Mouse (Mus musculus) small intestine, adult 2 months (tissue): ENCODE results near the gene Abat. TPM values are rescaled to one million over a fixed set of nuclear protein-coding genes. Genes with fewer than 3 reads are reported as not detected.

Experiments used
- H3K27ac ChIP-seq: fragments of 200-500 bp; 2 replicates; pipeline ENCODE4 v1.5.1; 2012; ENCODE audit warnings: low read depth, low read length, control low read depth, inconsistent platforms; ENCODE audit not compliant: insufficient read depth
- H3K27me3 ChIP-seq: fragments of 200-500 bp; 2 replicates; pipeline ENCODE4 v1.6.1; 2012; ENCODE audit warnings: mild to moderate bottlenecking, moderate library complexity, low read length, inconsistent platforms; ENCODE audit not compliant: control insufficient read depth, insufficient read depth
- H3K36me3 ChIP-seq: fragments of 200-500 bp; 2 replicates; pipeline ENCODE4 v1.6.1; 2012; ENCODE audit warnings: mild to moderate bottlenecking, low read length, control low read depth, inconsistent platforms; ENCODE audit not compliant: control insufficient read depth, insufficient read depth
- H3K4me1 ChIP-seq: fragments of 200-500 bp; 2 replicates; pipeline ENCODE4 v1.6.1; 2012; ENCODE audit warnings: low read length, inconsistent platforms, mixed read lengths; ENCODE audit not compliant: control insufficient read depth, insufficient read depth, insufficient read length
- H3K4me3 ChIP-seq: fragments of 200-500 bp; 2 replicates; pipeline ENCODE4 v1.5.1; 2012; ENCODE audit warnings: low read depth, mild to moderate bottlenecking, control low read depth, inconsistent platforms, low read length, moderate library complexity
- CTCF ChIP-seq: fragments of 200-500 bp; IDR thresholded peaks from 2 replicates; pipeline ENCODE4 v1.5.1; 2012; ENCODE audit warnings: low read depth, mild to moderate bottlenecking, control low read depth, inconsistent platforms, low read length, moderate library complexity, mixed read lengths; ENCODE audit not compliant: insufficient replicate concordance, insufficient read length; ENCODE audit errors: extremely low read depth
- POLR2A ChIP-seq: fragments of 200-500 bp; IDR thresholded peaks from 2 replicates; pipeline ENCODE4 v1.6.1; 2012; ENCODE audit warnings: low read depth, mild to moderate bottlenecking, control low read depth, inconsistent platforms, low read length, moderate library complexity
- WGBS: fragments of 180-500 bp; shearing (Covaris S2); methylation state at CpG from one replicate; pipeline ENCODE4 v1.1.7; 2018; 5-methylcytosine and 5-hydroxymethylcytosine counted together
- polyA plus RNA-seq: library from polyadenylated mRNA; depleted of rRNA; stranded (reverse); fragments of >200 nt; gene quantifications from 2 replicates; pipeline ENCODE4 v1.2.3, GENCODE M21; 2012

Abat gene
- polyA plus RNA-seq, 1 experiment: 22.0 TPM

- Histone ChIP-seq H3K27ac (no peak overlapping the region), H3K4me3 (no peak overlapping the region), H3K4me1 (no peaks in the 10 kb centered on the region; the same call in 1 of the 2 replicates), H3K36me3 (0 out of 2 replicates have a peak, but pooled peaks cover 1% of the 10 kb centered on the region), H3K27me3 (no peaks in the 10 kb centered on the region)
- TF ChIP-seq POLR2A: no peak
- WGBS: 86% methylated on average over 7 of the region's 7 CpGs
These were observed 19.7 kb downstream of the Abat start for GRCm38 (mm10) chr16:8532894-8533293.

GRCm38 (mm10) chr16:8533477-8533876, 20.2 kb downstream of the Abat start:
- H3K36me3 ChIP-seq: 0 out of 2 replicates have a peak, but pooled peaks cover 1% of the 10 kb centered on the region
- TF ChIP-seq POLR2A (no peak), CTCF (no peak)
- H3K4me1 ChIP-seq: no peaks in the 10 kb centered on the region; the same call in 1 of the 2 replicates
- no peak overlapping the region for H3K4me3 ChIP-seq
- H3K27ac ChIP-seq: no peak overlapping the region
- WGBS: 93% methylated on average over 6 of the region's 6 CpGs
- no peaks in the 10 kb centered on the region for H3K27me3 ChIP-seq

GRCm38 (mm10) chr16:8534466-8535200, 21.4 kb downstream of the Abat start:
- no peaks in the 10 kb centered on the region for H3K27me3 ChIP-seq
- no peaks in the 10 kb centered on the region; the same call in 1 of the 2 replicates for H3K4me1 ChIP-seq
- TF ChIP-seq CTCF (no peak), POLR2A (no peak)
- H3K36me3 ChIP-seq: 0 out of 2 replicates have a peak, but pooled peaks cover 1% of the 10 kb centered on the region
- WGBS: 83% methylated on average over 11 of the region's 11 CpGs
- H3K27ac ChIP-seq: no peak overlapping the region; the same call in 1 of the 2 replicates
- no peak overlapping the region for H3K4me3 ChIP-seq

GRCm38 (mm10) chr16:8535411-8535810, 22.2 kb downstream of the Abat start:
- H3K27ac ChIP-seq: no peak overlapping the region; the same call in 1 of the 2 replicates

GRCm38 (mm10) chr16:8539150-8539865, 26.1 kb downstream of the Abat start:
- Histone ChIP-seq H3K27me3 (no peaks in the 10 kb centered on the region), H3K27ac (no peak overlapping the region), H3K4me1 (no peaks in the 10 kb centered on the region; the same call in 1 of the 2 replicates), H3K36me3 (0 out of 2 replicates have a peak, but pooled peaks cover 1% of the 10 kb centered on the region), H3K4me3 (no peak overlapping the region)
- WGBS: 62% methylated on average over 9 of the region's 9 CpGs
- TF ChIP-seq CTCF (no peak), POLR2A (no peak)

More at GRCm38 (mm10) chr16:8535411-8535810, 22.2 kb downstream of the Abat start:
- Histone ChIP-seq H3K27me3 (no peaks in the 10 kb centered on the region), H3K4me3 (no peak overlapping the region), H3K4me1 (no peaks in the 10 kb centered on the region; the same call in 1 of the 2 replicates), H3K36me3 (0 out of 2 replicates have a peak, but pooled peaks cover 1% of the 10 kb centered on the region)
- TF ChIP-seq POLR2A: no peak
- TF ChIP-seq CTCF: no peak
- WGBS: 84% methylated on average over 6 of the region's 6 CpGs

- Histone ChIP-seq H3K4me1 (no peaks in the 10 kb centered on the region; the same call in 1 of the 2 replicates), H3K27me3 (no peaks in the 10 kb centered on the region), H3K27ac (no peak overlapping the region), H3K36me3 (0 out of 2 replicates have a peak, but pooled peaks cover 3% of the 10 kb centered on the region), H3K4me3 (no peak overlapping the region)
- TF ChIP-seq POLR2A (no peak), CTCF (no peak)
- 62% methylated on average over 3 of the region's 3 CpGs for WGBS
These were observed 27.7 kb downstream of the Abat start for GRCm38 (mm10) chr16:8540859-8541314.

- WGBS: 88% methylated on average over 2 of the region's 2 CpGs
- H3K27me3 ChIP-seq: no peaks in the 10 kb centered on the region
- TF ChIP-seq CTCF: no peak
- no peak for TF ChIP-seq POLR2A
These were observed 34.6 kb downstream of the Abat start for GRCm38 (mm10) chr16:8547836-8548235.

More at GRCm38 (mm10) chr16:8547836-8548235, 34.6 kb downstream of the Abat start:
- Histone ChIP-seq H3K27ac (no peak overlapping the region), H3K4me1 (no peaks in the 10 kb centered on the region), H3K36me3 (peaks cover 5% of the 10 kb centered on the region), H3K4me3 (no peak overlapping the region)
